Mouse (Mus musculus) neural tube, embryonic 13.5 days (tissue): ENCODE data around the gene Tmem242. TPM values are rescaled to one million over a fixed set of nuclear protein-coding genes. Genes with fewer than 3 reads are reported as not detected.

Source experiments
- ATAC-seq: fragments of 200-750 bp; cut with Nextera tagmentation; 2 replicates; pipeline ENCODE4 v1.8.0; 2017; ENCODE audit warnings: low read depth, mild to moderate bottlenecking, moderate TSS enrichment, moderate library complexity
- H3K27ac ChIP-seq: fragments of 300-500 bp; sonication (generic); replicated peaks from 2 replicates; pipeline ENCODE4 v1.5.1; 2015; ENCODE audit warnings: moderate library complexity, mild to moderate bottlenecking, inconsistent platforms
- H3K27me3 ChIP-seq: fragments of 300-500 bp; sonication (generic); 2 replicates; pipeline ENCODE4 v1.6.1; 2015; ENCODE audit warnings: mild to moderate bottlenecking, inconsistent platforms
- H3K36me3 ChIP-seq: fragments of 300-500 bp; sonication (generic); 2 replicates; pipeline ENCODE4 v1.6.1; 2015; ENCODE audit warnings: mild to moderate bottlenecking, inconsistent platforms
- H3K4me1 ChIP-seq: fragments of 300-500 bp; sonication (generic); replicated peaks from 2 replicates; pipeline ENCODE4 v1.6.1; 2015; ENCODE audit warnings: inconsistent platforms
- H3K4me2 ChIP-seq: fragments of 300-500 bp; sonication (generic); 2 replicates; pipeline ENCODE4 v1.6.1; 2015; ENCODE audit warnings: inconsistent platforms, mild to moderate bottlenecking, moderate library complexity
- H3K4me3 ChIP-seq: fragments of 300-500 bp; sonication (generic); 2 replicates; pipeline ENCODE4 v1.5.1; 2015; ENCODE audit warnings: mild to moderate bottlenecking, inconsistent platforms
- H3K9ac ChIP-seq: fragments of 300-500 bp; sonication (generic); 2 replicates; pipeline ENCODE4 v1.6.1; 2015; ENCODE audit warnings: moderate library complexity, mild to moderate bottlenecking, inconsistent platforms
- H3K9me3 ChIP-seq: fragments of 300-500 bp; sonication (generic); 2 replicates; pipeline ENCODE4 v1.6.1; 2016; ENCODE audit warnings: inconsistent platforms
- WGBS: fragments of 180-500 bp; shearing (Covaris S2); methylation state at CpG from one replicate; pipeline ENCODE4 v1.1.7; 2015; 5-methylcytosine and 5-hydroxymethylcytosine counted together
- polyA plus RNA-seq: library from polyadenylated mRNA; unstranded; fragments of >200 nt; fragmentation: Nextera tagmentation; extraction: Ambion mirVana; gene quantifications from 2 replicates; pipeline ENCODE4 v1.2.1, GENCODE M21; 2015

The Tmem242 gene
- polyA plus RNA-seq, 1 experiment from 2014 or later, result 119 TPM

- no peaks in the 10 kb centered on the region for H3K27me3 ChIP-seq
- H3K4me3 ChIP-seq, result no peak overlapping the region
- no peak overlapping the region for H3K27ac ChIP-seq
- no peak for ATAC-seq
- peaks cover 24% of the 10 kb centered on the region for H3K36me3 ChIP-seq
- H3K4me1 ChIP-seq, result no peaks in the 10 kb centered on the region
- WGBS, result 81% methylated on average over 13 of the region's 13 CpGs
- no peak overlapping the region for H3K4me2 ChIP-seq
- H3K9ac ChIP-seq, result no peak overlapping the region
- H3K9me3 ChIP-seq, result no peaks in the 10 kb centered on the region
Measured at GRCm38 (mm10) chr17:5413350-5413749, 26.7 kb downstream of the Tmem242 start.

GRCm38 (mm10) chr17:5412740-5413139 is 27.3 kb downstream of the Tmem242 start:
- H3K4me2 ChIP-seq, result no peak overlapping the region
- ATAC-seq, result no peak
- H3K9me3 ChIP-seq, result no peaks in the 10 kb centered on the region
- 91% methylated on average over 7 of the region's 7 CpGs for whole genome bisulfite sequencing
- H3K27ac ChIP-seq, result no peak overlapping the region
- no peak overlapping the region for H3K4me3 ChIP-seq
- no peaks in the 10 kb centered on the region for H3K27me3 ChIP-seq
- H3K9ac ChIP-seq, result no peak overlapping the region
- no peaks in the 10 kb centered on the region for H3K4me1 ChIP-seq
- peaks cover 18% of the 10 kb centered on the region for H3K36me3 ChIP-seq

GRCm38 (mm10) chr17:5412301-5412700 is 27.8 kb downstream of the Tmem242 start:
- no peak overlapping the region for H3K4me3 ChIP-seq
- no peak overlapping the region for H3K27ac ChIP-seq
- H3K36me3 ChIP-seq, result peaks cover 13% of the 10 kb centered on the region
- no peak overlapping the region for H3K4me2 ChIP-seq
- no peak overlapping the region for H3K9ac ChIP-seq
- WGBS, result 96% methylated on average over 8 of the region's 8 CpGs
- H3K9me3 ChIP-seq, result no peaks in the 10 kb centered on the region
- H3K4me1 ChIP-seq, result no peaks in the 10 kb centered on the region
- no peaks in the 10 kb centered on the region for H3K27me3 ChIP-seq
- ATAC-seq, result no peak

- peaks cover 11% of the 10 kb centered on the region for H3K36me3 ChIP-seq
- no peak for ATAC-seq
- H3K4me3 ChIP-seq, result no peak overlapping the region
- H3K4me1 ChIP-seq, result no peaks in the 10 kb centered on the region
- H3K9ac ChIP-seq, result no peak overlapping the region
- H3K27me3 ChIP-seq, result no peaks in the 10 kb centered on the region
- H3K27ac ChIP-seq, result no peak overlapping the region
- 95% methylated on average over 17 of the region's 17 CpGs for WGBS
- H3K4me2 ChIP-seq, result no peak overlapping the region
- H3K9me3 ChIP-seq, result no peaks in the 10 kb centered on the region
Measured at GRCm38 (mm10) chr17:5411205-5411604, 28.9 kb downstream of the Tmem242 start.

GRCm38 (mm10) chr17:5410336-5410735 is 29.7 kb downstream of the Tmem242 start:
- H3K36me3 ChIP-seq, result peaks cover 11% of the 10 kb centered on the region
- WGBS, result 91% methylated on average over 4 of the region's 4 CpGs
- H3K27ac ChIP-seq, result no peak overlapping the region
- H3K4me3 ChIP-seq, result no peak overlapping the region
- H3K9ac ChIP-seq, result no peak overlapping the region
- ATAC-seq, result no peak
- H3K9me3 ChIP-seq, result no peaks in the 10 kb centered on the region
- 0 out of 2 replicates have a peak, but pooled peaks cover 3% of the 10 kb centered on the region for H3K4me1 ChIP-seq
- no peak overlapping the region for H3K4me2 ChIP-seq
- H3K27me3 ChIP-seq, result peaks cover 1% of the 10 kb centered on the region; the same call in 1 of the 2 replicates

- H3K27me3 ChIP-seq, result peaks cover 19% of the 10 kb centered on the region
- 57% methylated on average over 6 of the region's 6 CpGs for WGBS
- H3K9ac ChIP-seq, result no peak overlapping the region
- ATAC-seq, result no peak
- H3K9me3 ChIP-seq, result no peaks in the 10 kb centered on the region
- no peak overlapping the region for H3K4me3 ChIP-seq
- peaks cover 19% of the 10 kb centered on the region; the same call in 1 of the 2 replicates for H3K4me1 ChIP-seq
- H3K4me2 ChIP-seq, result no peak overlapping the region
- peaks cover 11% of the 10 kb centered on the region for H3K36me3 ChIP-seq
- no peak overlapping the region; the same call in 1 of the 2 replicates for H3K27ac ChIP-seq
Measured at GRCm38 (mm10) chr17:5407030-5407429, 33.0 kb downstream of the Tmem242 start.

- ATAC-seq, result no peak
- Histone ChIP-seq H3K4me2 (no peak overlapping the region), H3K4me3 (no peak overlapping the region), H3K27me3 (peaks cover 19% of the 10 kb centered on the region), H3K36me3 (peaks cover 11% of the 10 kb centered on the region), H3K9me3 (no peaks in the 10 kb centered on the region), H3K27ac (no peak overlapping the region; the same call in 1 of the 2 replicates), H3K4me1 (peaks cover 22% of the 10 kb centered on the region; the same call in 1 of the 2 replicates), H3K9ac (no peak overlapping the region)
- WGBS, result 42% methylated on average over 10 of the region's 10 CpGs
Measured at GRCm38 (mm10) chr17:5406566-5406965, 33.5 kb downstream of the Tmem242 start.

- H3K36me3 ChIP-seq, result no peaks in the 10 kb centered on the region
- H3K4me2 ChIP-seq, result no peak overlapping the region
- 79% methylated on average over 6 of the region's 6 CpGs for WGBS
- H3K9me3 ChIP-seq, result no peaks in the 10 kb centered on the region
- ATAC-seq, result no peak
- peaks cover 22% of the 10 kb centered on the region; the same call in 1 of the 2 replicates for H3K4me1 ChIP-seq
- peaks cover 19% of the 10 kb centered on the region for H3K27me3 ChIP-seq
- no peak overlapping the region for H3K27ac ChIP-seq
- H3K9ac ChIP-seq, result no peak overlapping the region
- no peak overlapping the region for H3K4me3 ChIP-seq
Measured at GRCm38 (mm10) chr17:5403885-5404284, 36.2 kb downstream of the Tmem242 start.

- Histone ChIP-seq H3K9ac (no peak overlapping the region), H3K36me3 (no peaks in the 10 kb centered on the region), H3K4me1 (peaks cover 23% of the 10 kb centered on the region; the same call in 1 of the 2 replicates), H3K4me2 (peak overlapping the region; percentile 1; the same call in 1 of the 2 replicates), H3K27me3 (peaks cover 26% of the 10 kb centered on the region), H3K4me3 (no peak overlapping the region), H3K27ac (no peak overlapping the region), H3K9me3 (no peaks in the 10 kb centered on the region)
- ATAC-seq, result peak; percentile 70; the same call in 1 of the 2 replicates
- WGBS, result 23% methylated on average over 8 of the region's 8 CpGs
Measured at GRCm38 (mm10) chr17:5402624-5403023, 37.4 kb downstream of the Tmem242 start.

- H3K27me3 ChIP-seq, result peaks cover 26% of the 10 kb centered on the region
- H3K27ac ChIP-seq, result no peak overlapping the region
- no peak overlapping the region for H3K4me3 ChIP-seq
- ATAC-seq, result peak; percentile 54
- WGBS, result 4% methylated on average over 9 of the region's 9 CpGs
- H3K9me3 ChIP-seq, result no peaks in the 10 kb centered on the region
- peak overlapping the region; percentile 1; the same call in 1 of the 2 replicates for H3K4me2 ChIP-seq
- no peaks in the 10 kb centered on the region for H3K36me3 ChIP-seq
- peaks cover 28% of the 10 kb centered on the region; the same call in 1 of the 2 replicates for H3K4me1 ChIP-seq
- H3K9ac ChIP-seq, result no peak overlapping the region
Measured at GRCm38 (mm10) chr17:5402069-5402468, 38.0 kb downstream of the Tmem242 start.

- Histone ChIP-seq H3K4me1 (peaks cover 29% of the 10 kb centered on the region; the same call in 1 of the 2 replicates), H3K36me3 (no peaks in the 10 kb centered on the region), H3K9ac (no peak overlapping the region), H3K4me3 (no peak overlapping the region), H3K4me2 (no peak overlapping the region), H3K27ac (no peak overlapping the region), H3K9me3 (no peaks in the 10 kb centered on the region), H3K27me3 (peaks cover 26% of the 10 kb centered on the region)
- no peak for ATAC-seq
- WGBS, result 93% methylated on average over 10 of the region's 10 CpGs
Measured at GRCm38 (mm10) chr17:5401288-5401687, 38.8 kb downstream of the Tmem242 start.

- no peak overlapping the region for H3K27ac ChIP-seq
- H3K36me3 ChIP-seq, result no peaks in the 10 kb centered on the region
- no peak overlapping the region for H3K4me3 ChIP-seq
- WGBS, result 81% methylated on average over 14 of the region's 14 CpGs
- H3K27me3 ChIP-seq, result peaks cover 26% of the 10 kb centered on the region
- peaks cover 28% of the 10 kb centered on the region; the same call in 1 of the 2 replicates for H3K4me1 ChIP-seq
- no peak overlapping the region for H3K9ac ChIP-seq
- no peak for ATAC-seq
- no peak overlapping the region for H3K4me2 ChIP-seq
- H3K9me3 ChIP-seq, result no peaks in the 10 kb centered on the region
Measured at GRCm38 (mm10) chr17:5400435-5401090, 39.5 kb downstream of the Tmem242 start.
